Mouse (Mus musculus) right cerebral cortex, postnatal 25 days (tissue): ENCODE measurements around the gene Opa3.

Experiments
- DNase-seq: peaks from one replicate; pipeline ENCODE4 v3.0.0; 2022

Opa3 gene

GRCm38 (mm10) chr7:19217492-19217891 lies 10.6 kb upstream of the Opa3 start:
- no peak for DNase-seq

GRCm38 (mm10) chr7:19217944-19218343 lies 10.2 kb upstream of the Opa3 start:
- DNase-seq = no peak

- DNase-seq = no peak
Observed at GRCm38 (mm10) chr7:19220061-19220460, 8.1 kb upstream of the Opa3 start.

GRCm38 (mm10) chr7:19222189-19222588 lies 5.9 kb upstream of the Opa3 start:
- DNase-seq = no peak

DNA sequence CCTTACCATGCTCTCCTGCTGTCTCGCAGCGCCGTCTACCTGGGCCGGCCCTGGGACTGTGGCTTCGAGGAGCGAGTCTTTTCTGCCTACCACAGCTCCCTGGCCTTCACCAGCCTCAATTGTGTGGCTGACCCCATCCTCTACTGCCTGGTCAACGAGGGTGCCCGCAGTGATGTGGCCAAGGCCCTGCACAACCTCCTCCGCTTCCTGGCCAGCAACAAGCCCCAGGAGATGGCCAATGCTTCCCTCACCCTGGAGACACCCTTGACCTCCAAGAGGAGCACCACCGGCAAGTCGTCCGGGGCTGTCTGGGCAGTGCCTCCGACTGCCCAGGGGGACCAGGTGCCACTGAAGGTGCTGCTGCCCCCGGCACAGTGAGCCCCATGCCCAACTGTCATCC lies 5.3 kb upstream of the Opa3 start:
- no peak for DNase-seq

DNA sequence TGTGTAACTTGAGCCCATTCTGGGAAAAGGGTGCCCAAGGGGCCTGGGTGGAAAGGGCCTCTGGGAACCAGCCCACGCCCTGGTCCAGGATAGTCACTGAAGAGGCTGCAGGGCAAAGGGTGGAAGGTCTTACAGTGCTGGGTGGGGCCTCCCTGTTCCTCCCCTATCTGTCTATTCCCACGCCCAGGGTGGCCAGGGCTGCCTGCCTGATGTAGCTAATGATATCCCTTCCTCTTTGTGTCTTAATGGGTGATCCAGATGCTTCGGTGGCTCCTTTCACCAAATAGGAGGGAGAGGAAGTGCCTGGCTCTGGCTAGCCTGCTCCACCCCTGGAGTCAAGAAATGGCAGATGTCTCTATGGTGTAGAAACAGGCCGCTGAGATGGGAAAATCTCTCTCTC lies 3.2 kb upstream of the Opa3 start:
- no peak for DNase-seq

DNA sequence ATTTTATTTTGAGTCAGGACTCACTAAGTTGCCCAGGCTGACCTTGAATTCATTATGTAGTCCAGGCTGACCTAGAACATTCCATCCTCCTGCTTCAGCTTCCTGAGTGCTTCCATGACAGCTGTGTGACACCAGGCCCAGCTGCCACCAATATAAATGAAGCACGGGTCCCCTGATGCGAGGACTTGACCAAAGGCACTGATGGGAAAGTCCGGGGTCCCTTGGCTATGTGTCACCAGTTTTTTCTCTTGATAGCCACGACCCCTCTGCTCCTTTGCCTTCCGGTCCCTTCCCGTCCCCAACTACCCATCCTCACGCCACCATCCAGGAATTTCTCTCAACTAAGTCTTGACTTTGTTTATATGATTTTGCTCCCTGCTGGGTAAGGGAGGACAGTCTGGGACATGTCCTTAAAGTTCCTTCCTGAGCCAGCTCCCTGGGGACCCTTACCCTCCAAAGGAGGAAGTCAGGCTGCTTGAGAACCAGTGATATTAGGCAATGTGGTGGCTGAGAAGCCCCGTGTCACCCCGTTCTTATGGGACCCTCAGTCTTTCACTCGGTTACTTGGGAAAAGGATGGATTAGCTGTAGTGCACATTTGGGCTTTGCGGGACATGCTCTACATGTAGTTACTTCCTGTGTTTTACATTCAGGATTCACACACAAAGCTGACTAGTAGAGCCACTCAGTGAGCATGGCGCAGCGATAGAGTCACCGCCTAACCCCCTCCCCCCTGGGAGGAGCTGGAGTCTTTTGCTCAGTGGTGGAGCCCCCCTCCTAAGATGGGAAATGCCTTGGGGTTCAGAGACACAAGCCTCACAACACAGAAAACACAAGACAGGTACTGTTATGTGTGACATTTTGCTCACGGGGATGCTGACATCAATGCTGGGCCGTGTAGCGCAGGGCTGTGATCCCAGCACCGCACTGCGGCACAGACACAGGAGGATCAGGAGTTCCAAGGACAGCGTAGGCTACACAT lies 1.0 kb upstream of the Opa3 start:
- no peak for DNase-seq

GRCm38 (mm10) chr7:19228793-19229148 lies 637 bp downstream of the Opa3 start:
- no peak for DNase-seq

GRCm38 (mm10) chr7:19229404-19229803 lies 1.3 kb downstream of the Opa3 start:
- DNase-seq = no peak

DNA sequence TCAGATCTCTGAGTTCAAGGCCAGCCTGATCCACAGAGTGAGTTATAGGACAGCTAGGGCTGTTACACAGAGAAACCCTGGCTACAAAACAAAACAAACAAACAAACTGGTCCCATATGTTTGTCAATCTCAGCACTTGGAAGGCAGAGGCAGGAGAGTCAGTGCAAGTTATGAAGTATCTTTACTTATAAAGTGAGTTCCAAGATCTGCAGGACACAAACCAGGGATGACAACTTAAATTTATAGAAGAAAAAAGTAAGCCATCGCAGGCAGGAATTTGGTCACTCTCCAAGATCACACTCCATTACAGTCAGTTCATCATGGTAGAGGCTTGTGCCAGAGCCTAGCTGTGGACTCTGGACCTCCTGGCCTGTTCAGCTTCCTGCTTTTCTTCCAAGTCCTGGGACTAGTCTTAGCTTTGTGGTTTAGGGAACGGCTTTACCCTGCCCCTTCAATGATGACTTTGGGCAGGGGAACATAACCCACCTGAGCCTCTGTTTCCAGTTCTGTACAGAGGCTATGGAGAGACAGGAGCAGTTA lies 2.0 kb downstream of the Opa3 start:
- no peak for DNase-seq

- no peak for DNase-seq
Observed at GRCm38 (mm10) chr7:19230899-19231298, 2.8 kb downstream of the Opa3 start.

- DNase-seq = no peak
Observed at GRCm38 (mm10) chr7:19231849-19232248, 3.7 kb downstream of the Opa3 start.

- no peak for DNase-seq
Observed at GRCm38 (mm10) chr7:19234652-19235051, 6.5 kb downstream of the Opa3 start.

- no peak for DNase-seq
Observed at GRCm38 (mm10) chr7:19235092-19235671, 7.0 kb downstream of the Opa3 start.

- DNase-seq = no peak
Observed at GRCm38 (mm10) chr7:19236411-19236810, 8.3 kb downstream of the Opa3 start.

- no peak for DNase-seq
Observed at GRCm38 (mm10) chr7:19238344-19238743, 10.2 kb downstream of the Opa3 start.

DNA sequence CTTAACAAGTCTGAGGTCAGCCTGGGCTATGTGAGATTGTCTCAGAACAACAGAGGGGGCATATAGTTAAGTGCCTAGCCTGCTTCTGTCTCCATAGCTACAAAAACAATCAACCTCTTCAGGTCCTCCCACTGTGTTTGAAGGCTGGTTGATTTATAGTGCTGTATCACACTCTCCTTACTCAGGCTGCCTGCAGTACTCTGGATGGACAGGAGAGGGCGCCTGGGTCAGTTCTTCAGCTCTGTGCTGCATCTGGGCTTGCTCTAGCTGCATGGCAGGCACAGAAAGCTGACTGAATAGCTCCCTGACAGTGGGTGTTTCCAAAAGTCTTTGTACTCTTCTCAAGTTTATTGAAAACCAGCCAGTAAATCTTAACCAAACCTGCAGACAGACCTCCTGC lies 11.3 kb downstream of the Opa3 start:
- DNase-seq = peak; percentile 84

DNA sequence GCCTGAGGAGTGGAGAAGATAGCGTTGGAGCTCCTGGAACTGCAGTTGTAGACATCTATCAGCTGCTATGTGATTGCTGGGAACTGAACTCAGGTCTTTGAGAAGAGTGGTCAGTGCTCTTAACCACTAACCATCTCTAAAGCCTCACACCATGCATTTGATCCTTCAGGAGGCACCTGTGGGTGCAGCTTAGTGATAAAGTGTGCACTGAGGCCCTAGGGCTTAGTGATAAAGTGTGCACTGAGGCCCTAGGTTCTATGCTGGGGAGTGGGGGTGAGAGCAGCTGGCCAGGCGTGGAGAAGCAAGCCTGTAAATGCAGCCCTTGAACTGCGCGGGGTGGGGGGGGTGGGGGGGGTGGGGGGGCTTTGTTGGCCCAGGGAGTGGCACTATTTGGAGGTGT lies 11.9 kb downstream of the Opa3 start:
- DNase-seq = no peak

- peak; percentile 46 for DNase-seq
Observed at GRCm38 (mm10) chr7:19240905-19241463, 12.8 kb downstream of the Opa3 start.

GRCm38 (mm10) chr7:19242005-19242404 lies 13.9 kb downstream of the Opa3 start:
- DNase-seq = no peak

GRCm38 (mm10) chr7:19243858-19244257 lies 15.7 kb downstream of the Opa3 start:
- no peak for DNase-seq

GRCm38 (mm10) chr7:19245083-19245482 lies 16.9 kb downstream of the Opa3 start:
- no peak for DNase-seq

DNA sequence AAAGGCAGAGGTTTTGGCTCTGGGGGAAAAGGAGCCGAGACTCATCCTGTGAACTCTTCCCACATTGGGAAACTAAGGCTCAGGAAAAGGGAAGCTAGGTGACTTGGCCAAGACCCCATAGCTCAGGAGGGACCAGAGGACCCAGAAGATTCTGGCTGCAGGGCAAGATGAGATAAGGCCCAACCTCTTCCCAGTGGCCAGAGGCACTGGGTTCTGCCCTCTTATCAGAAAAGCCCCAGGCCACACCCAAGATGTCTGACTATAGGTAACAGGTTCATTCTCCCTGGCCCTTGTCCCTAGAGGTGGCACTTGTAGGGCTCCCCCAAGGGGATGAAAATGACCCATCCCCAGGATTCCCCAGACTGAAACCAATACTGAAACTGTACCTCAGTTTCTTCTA lies 18.7 kb downstream of the Opa3 start:
- no peak for DNase-seq

- DNase-seq = no peak
Observed at GRCm38 (mm10) chr7:19247511-19247910, 19.4 kb downstream of the Opa3 start.
